Mouse (Mus musculus) erythroblast, embryonic 14.5 days (primary cell): ENCODE results near the gene Trp53bp1.

Experiments
- GATA1 ChIP-seq: IDR thresholded peaks from 2 replicates; pipeline ENCODE4 v1.6.1; 2012; ENCODE audit warnings: low read length, inconsistent platforms, mixed read lengths
- TAL1 ChIP-seq: IDR thresholded peaks from 3 replicates; pipeline ENCODE4 v1.6.1; 2012; ENCODE audit warnings: low read length, inconsistent platforms, mixed read lengths

DNA sequence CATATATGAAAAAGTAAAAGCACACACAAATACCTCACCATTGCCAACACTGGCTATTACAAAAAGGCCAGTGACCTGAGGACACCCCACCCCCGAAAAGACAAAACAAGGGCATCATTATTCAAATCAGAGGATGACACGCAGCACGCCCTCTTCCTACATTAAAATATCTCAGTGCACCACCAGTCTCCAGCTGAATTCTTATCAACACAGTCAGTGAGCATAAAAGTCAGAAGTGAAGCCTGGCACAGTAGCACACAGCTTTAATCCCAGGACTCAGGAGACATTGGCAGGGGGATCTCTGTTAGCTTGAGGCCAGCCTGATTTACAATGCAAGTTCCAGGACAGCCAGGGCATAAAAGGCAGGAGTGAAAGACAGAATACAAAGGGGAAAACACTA, 64.7 kb downstream of the Trp53bp1 start:
- TF ChIP-seq GATA1 (no peak), TAL1 (no peak)
